Mouse (Mus musculus): ENCODE results near the gene Rtl8b.

- TF ChIP-seq CTCF (IDR thresholded peaks at IDR 0.05; ENCODE audit: control insufficient read depth, insufficient read depth, low read length) (no peak), POLR2A (IDR thresholded peaks at IDR 0.05; ENCODE audit: borderline replicate concordance, control insufficient read depth, low read depth, low read length) (no peak)
Measured at GRCm38 (mm10) chrX:53693141-53693540, 22.9 kb upstream of the Rtl8b start.

All from bone marrow, adult 2 months (tissue).